Mouse (Mus musculus) stomach, postnatal 0 days (tissue): ENCODE measurements around the gene Commd4.

Experiments
- CTCF ChIP-seq: IDR thresholded peaks from 2 replicates; pipeline ENCODE4 v1.5.1; 2016; ENCODE audit warnings: antibody characterized with exemption, low read depth, mild to moderate bottlenecking, moderate library complexity
- EP300 ChIP-seq: optimal IDR thresholded peaks from 2 replicates; pipeline ENCODE3; 2016; ENCODE audit warnings: antibody characterized with exemption

DNA sequence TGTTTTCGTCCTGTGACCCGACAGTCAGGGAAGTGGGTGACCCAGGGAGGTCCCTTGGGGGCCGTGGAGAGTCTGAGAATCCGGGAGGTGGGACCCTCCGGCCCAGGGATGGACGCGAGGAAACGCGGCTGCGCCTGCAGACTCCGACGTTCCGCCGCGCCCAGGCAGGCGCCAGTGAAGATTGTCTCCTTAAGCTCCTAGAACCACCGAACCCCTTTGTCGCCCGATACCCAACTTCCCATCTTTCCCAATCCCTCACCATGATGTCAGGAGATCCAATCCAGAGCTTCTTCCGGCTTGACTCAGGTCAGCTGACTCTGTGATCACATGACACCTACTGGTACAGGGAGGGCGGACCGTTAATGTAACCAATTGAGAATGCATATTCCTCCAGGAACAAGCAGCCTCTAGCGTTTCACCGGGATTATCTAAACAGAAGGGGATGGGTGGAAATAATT, at the start of gene Commd4:
- TF ChIP-seq CTCF (peak; percentile 29; the same call in 1 of the 2 replicates), EP300 (no peak)
